Mouse (Mus musculus) c-Kit-negative CD71-positive TER-119-positive erythroid progenitor cells, embryonic 14.5 days (primary cell): ENCODE data around the gene 1700021F05Rik.

Experiments
- DNase-seq: peaks from one replicate; pipeline ENCODE4 v3.0.0-alpha.2; 2013; ENCODE audit warnings: low read depth, low spot score

1700021F05Rik gene

GRCm38 (mm10) chr10:43540442-43541152 lies at the start of gene 1700021F05Rik:
Gene 1700021F05Rik (minus strand): TSS chr10:43540994.
- DNase-seq = peak; percentile 73

DNA sequence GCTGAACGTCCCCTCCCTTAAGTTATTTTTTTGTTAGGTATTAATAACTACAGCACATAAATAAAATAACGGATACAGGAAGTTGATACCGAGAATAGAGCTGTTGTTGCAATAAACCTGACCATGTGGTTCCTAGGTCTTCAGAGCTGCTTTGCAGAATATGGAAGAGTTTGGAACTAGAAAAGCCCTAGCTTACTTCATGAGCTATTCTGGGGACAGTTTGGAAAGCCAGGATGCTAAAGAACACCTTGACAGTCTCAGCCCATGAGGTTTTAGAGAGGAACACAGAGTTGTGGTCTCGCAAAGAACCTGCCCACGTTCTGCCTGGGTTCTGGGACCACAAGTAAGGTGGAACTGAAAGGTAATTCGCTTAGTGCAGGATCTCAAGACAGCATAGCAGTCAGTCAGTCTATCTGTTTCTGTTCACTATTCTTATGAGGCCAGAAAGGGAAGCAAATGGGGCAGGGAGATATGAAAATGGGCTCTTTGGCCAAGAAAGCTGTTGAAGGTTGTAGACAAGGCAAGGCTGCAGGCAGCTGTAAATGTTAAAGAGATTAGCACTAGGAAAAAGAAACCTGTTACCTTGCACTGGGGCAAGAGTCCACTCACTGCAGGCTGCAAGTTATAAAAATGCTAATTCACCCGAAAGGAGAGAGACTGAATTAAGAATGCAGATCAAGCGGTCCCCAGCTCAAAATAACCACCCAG lies 47.8 kb upstream of the 1700021F05Rik start:
- DNase-seq = no peak

GRCm38 (mm10) chr10:43584538-43584937 lies 43.7 kb upstream of the 1700021F05Rik start:
- DNase-seq = no peak

DNA sequence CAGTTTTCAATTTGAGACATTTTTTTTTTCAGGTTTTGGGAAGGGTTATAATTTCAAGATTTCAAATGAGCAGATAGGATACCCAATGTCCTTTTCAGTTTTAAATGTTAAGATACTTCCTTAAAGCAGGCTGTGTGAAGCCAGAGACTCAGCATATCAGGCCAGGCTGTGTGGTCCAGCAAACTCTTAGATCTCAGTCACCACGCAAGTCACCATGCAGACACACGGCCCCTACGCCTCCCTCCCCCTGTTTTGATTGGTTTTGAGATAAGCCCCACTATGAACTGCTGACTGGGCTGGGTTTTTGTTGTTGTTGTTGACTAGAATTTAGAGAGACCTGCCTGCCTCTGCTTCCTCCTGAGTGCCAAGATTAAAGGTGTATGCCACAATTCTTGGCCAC lies 40.5 kb upstream of the 1700021F05Rik start:
- no peak for DNase-seq

GRCm38 (mm10) chr10:43580649-43581078 lies 39.9 kb upstream of the 1700021F05Rik start:
- no peak for DNase-seq

DNA sequence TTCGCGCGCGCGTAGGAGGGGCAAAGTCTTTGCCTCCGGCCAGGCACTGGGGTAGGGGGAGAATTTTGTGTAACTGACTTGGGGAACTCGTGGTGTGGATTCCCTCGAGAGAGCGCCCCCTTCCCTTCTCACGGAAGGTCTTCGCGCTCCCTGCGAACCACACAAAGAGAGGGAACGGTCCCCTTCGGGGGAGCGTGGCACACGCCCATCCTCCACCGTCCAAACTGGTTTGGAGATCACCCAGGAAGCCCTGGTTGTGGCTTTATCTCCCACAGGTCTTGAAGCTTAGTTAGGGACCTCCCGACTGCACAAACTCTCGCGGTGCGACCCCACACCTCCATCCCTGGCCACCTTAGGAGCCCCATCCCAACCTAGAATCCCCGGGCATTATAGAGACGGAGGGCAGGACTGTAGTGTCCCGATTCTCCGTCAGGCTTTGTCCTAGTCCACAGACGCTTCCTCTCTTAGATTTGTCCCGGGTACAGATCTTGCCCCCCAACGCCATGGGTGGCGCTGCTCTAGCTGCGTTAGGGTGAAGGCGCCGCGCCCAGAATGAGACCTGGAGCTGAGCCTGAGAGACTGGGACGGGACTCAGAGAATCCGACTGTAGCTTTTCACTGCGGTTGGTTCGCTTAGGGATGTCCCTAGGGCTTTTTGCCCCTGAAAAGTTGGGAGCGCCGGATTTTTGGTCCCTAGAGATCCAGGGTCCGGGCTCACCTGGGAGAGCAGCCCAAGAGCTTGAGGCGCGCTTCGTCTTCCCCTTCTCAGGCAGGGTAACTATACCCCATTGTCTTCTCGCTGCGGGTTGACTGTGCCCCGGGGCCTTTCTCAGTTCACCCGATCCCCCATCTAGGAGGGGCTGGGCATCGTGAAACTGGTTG lies 38.8 kb upstream of the 1700021F05Rik start:
- DNase-seq = no peak

GRCm38 (mm10) chr10:43578754-43579380 lies 38.1 kb upstream of the 1700021F05Rik start:
- peak; percentile 79 for DNase-seq

DNA sequence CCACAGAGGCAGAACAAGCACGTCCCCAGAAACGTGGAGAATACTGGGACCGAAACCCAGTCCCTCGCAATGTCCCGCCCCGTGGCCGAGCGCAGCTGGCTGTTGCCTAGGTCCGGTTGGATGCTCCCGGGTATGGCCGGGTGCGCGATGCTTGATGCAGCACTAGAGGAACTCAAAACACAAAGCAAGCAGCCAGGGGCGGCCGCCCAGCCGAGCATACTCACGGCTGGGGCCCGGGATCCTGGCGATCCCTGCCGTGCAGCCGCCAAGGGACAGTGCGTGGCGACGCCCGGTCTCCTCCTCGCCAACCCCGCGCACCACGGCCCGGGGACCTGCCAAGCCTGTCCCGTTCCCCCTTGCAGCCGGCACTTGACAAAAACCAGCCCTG lies 37.6 kb upstream of the 1700021F05Rik start:
- DNase-seq = peak; percentile 61

- DNase-seq = no peak
These were observed 37.2 kb upstream of the 1700021F05Rik start, which contains the start of gene Cd24a for GRCm38 (mm10) chr10:43577997-43578331. Gene Cd24a (plus strand): TSS chr10:43578284.

DNA sequence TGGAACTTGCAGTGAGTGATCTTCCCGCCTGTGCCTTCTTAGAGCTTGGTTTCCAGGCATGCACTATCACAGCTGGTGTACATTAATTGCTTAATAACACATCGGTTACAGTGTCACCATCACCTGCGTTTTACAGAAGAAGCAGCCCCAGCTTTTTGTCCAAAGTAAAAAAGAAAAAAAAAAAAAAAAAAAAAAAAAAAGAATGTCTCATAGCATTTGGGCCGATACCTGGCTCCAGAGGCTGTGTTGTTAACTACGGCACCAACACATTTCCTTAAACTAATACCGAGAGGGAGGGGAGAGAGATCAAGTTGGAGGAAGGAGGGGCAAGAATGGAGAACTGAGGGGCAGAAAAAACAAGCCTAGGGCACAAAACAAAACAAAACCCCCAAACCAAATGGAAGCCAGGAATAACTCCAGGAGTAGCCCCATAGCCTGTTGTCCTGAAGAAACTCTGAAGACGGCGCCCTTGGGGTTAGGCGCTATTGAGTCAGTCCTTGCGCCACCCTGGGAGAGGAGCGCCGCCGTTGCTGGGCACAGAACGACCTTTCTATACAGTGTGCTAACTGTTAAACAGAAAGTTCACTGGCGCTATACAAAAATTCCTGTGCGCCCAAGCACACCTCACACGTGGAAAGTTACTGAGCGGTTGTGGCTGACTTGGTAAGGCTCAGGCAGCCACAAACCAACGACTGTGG lies 36.7 kb upstream of the 1700021F05Rik start:
- peak; percentile 68 for DNase-seq

- peak; percentile 84 for DNase-seq
These were observed 34.2 kb upstream of the 1700021F05Rik start for GRCm38 (mm10) chr10:43574956-43575355.

GRCm38 (mm10) chr10:43574352-43574751 lies 33.6 kb upstream of the 1700021F05Rik start:
- DNase-seq = no peak

- DNase-seq = no peak
These were observed 20.5 kb upstream of the 1700021F05Rik start for GRCm38 (mm10) chr10:43561311-43561710.

DNA sequence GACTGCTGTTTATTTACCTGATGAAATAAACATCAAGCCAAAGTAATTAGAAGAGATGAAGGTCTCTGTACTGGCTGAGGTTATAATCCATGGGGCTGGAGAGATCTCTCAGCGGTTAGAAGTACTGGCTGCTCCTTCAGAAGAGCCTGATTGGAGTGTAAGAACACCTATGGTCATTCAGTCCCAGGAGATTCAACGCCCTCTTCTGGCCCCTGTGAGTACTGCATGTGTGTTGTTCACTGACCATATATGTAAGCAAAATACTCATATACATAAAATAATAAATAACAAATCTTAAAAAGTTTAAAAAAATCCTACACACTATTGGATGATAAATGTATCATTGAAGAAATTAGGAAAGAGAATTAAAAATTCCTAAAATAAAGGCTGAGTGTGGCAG lies 20.0 kb upstream of the 1700021F05Rik start:
- no peak for DNase-seq

- DNase-seq = no peak
These were observed 18.5 kb upstream of the 1700021F05Rik start for GRCm38 (mm10) chr10:43559313-43559712.

GRCm38 (mm10) chr10:43557630-43558165 lies 16.9 kb upstream of the 1700021F05Rik start:
- DNase-seq = no peak

- no peak for DNase-seq
These were observed 10.6 kb upstream of the 1700021F05Rik start for GRCm38 (mm10) chr10:43551388-43551787.

GRCm38 (mm10) chr10:43550923-43551322 lies 10.1 kb upstream of the 1700021F05Rik start:
- DNase-seq = no peak

DNA sequence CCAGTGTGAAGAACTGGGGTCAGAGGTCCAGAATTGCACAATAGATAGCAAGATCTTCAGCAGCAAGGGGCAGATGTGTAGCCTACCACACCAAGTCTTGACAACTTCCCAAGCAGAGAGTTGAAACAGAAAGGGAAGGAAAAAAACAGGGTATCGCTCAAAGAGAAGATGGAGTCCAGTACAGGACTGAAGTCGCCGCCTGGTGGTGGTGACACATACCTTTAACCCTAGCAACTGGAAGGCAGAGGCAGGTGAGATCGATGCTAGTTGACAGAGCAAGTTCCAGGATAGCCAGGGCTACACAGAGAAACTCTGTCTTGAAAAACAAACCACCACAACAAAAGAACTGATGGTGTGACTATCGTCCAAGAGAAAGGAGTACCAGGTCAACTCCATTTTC lies 8.6 kb upstream of the 1700021F05Rik start:
- no peak for DNase-seq

DNA sequence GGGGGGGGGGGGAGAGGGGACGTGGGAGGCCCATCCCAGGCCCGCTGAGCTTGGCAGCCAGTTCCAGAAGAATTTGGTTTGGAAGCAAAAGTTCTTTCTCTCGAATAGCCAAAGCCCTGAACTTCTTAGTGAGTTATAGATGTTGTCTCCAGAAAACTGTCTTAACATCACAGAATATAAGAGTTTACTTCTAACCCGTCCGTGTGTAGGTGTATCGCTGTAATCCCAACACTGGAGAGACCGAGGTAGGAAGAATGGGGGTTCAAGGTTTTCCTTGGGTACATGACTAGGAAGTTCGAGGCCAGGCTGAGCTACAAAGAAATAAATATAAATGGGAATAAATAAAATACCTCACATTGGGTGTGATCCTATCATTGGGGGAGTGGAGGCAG lies 355 bp upstream of the 1700021F05Rik start:
- peak; percentile 1 for DNase-seq
